Mouse (Mus musculus) lung, postnatal 25 days (tissue): ENCODE measurements around the gene Fhl2.
A peak's percentile ranks its signal among the peaks of the same experiment; 100 is the strongest.

Experiments used
- DNase-seq: peaks from one replicate; pipeline ENCODE4 v3.0.0; 2022; ENCODE audit warnings: low spot score

Gene Fhl2

DNA sequence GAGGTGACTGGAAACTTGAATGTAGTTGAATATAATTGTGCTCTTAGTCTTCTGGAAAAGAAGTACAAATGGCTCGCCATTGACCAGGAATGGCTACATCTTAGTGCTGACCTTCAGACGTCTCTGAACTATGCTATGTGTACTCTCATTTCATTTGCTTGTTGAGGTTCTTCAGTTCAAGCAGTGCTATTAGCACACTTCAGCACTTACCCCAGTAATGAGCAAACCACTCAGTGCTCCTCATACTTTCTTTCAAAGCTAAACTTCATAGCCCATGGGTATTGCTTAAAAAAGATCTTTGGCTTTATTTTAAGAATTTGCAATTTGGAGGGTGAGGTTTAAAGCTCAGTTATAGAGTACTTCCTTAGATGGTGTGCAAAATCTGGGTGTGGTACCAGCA, 88.1 kb downstream of the Fhl2 start:
- no peak for DNase-seq

DNA sequence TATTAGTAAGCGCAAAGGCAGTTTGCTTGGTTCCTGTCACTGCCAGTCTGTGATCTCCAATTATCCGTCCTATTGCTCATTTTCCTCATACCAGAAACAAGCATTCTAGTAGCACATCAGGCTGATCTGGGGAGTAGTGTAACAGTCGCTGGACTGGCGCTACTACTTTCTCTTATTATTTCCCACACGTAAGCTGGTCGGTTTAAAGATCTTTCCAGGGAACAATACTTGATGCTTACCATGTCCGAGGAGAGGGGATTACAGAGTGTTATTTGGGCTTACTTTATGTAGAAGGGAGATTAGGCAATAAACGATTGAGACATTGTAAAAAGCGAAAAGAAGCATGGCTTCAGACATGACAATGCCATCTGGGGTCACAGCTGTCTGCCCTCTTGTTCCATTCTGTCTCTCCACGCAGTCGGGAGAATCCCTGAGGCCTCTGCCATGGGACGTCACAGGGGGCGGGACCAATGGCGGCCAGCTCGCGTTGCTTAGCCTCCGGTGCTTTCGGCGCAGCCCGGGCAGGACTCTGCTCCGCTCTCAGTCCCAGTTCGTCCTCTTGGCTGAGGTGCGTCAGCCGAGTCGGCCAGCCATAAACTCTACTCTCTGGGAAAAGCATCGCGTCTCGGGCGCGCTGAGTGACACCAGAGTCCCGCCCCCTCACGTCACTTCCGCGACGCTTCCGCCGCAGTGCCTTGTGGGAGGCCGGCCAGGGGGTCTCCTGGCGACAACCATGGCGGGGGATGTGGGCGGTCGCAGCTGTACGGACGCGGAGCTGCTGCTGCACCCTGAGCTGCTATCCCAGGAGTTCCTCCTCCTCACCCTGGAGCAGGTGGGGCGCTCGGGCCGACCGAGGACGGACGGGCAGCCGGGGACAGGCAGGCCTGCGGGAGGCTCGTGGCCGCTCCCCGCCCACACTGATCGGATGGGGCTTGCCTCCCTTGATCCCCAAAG, 98.5 kb downstream of the Fhl2 start, which contains the start of the genes Tgfbrap1 and AI597479:
Tgfbrap1 (minus strand) TSS at position 607 of the 954 bp plus-strand sequence.
AI597479 (plus strand) TSS at position 680 of the 954 bp plus-strand sequence.
- peak; percentile 89 for DNase-seq

DNA sequence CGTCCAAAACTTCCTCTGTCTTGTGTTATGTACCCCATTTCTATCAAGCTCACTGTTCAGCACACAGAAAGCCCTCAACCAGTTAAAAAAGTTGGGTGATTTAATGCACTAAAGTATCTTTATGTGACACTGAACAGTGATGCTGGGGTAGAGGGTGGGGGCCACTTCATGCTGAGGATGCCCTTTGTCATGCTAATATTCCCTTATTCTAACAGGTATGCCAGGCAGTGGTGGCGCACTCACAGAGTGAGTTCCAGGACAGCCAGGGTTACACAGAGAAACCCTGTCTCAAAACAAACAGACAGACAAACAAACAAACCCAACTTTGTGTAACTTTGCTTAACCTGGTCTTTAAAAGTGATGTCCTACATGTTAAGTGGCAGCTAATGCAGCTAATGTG, 102.6 kb downstream of the Fhl2 start:
- no peak for DNase-seq

DNA sequence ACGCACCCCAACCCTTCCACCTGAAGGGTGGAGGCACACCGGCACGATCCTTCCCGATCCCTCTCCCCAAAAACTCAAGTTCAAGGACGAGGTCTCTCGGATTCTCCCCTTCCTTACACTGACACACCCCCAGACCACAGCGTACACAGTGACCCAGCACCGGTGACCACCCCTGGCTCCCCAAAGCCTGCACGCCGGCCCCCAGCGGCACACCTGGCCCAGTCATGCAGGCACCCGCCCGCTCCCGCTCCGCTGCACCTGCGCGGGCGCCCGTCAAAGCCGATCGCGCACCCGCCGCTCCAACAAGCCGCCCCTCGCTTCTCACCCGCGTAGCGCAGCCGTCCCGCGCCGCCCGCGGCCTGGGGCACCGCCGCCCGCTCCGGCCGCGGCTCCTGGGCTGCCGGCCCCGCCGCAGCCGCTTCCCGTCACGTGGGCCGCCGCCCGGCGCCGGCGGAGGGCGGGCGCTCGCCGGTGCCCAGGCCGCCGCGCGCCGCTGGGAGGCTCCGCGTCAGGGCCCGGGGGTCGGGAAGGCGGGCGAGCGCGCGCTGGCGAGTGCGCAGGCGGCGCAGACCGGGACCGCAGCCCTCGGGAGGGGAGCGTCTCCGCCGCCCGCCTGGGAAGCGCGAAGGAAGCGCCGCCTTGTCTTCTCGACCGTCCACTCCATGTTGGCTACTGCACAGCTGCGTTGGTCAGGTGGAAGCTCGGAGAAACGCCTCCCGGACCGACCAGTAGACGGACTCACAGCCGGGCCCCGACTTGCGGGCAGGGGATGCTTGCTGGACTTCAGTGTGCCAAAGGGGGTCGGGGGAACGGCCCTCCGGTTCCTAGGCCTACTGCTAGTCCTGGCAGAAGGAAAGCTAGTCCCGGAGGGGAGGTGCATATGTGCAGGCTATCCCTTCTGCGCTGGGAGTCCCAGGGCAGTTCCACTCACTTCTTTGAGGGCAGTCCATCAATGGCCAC, 104.4 kb downstream of the Fhl2 start:
- peak; percentile 62 for DNase-seq

- DNase-seq: no peak
Measured at GRCm38 (mm10) chr1:43091306-43092055, 105.3 kb downstream of the Fhl2 start.

GRCm38 (mm10) chr1:43090418-43090817, 106.4 kb downstream of the Fhl2 start:
- DNase-seq: no peak

GRCm38 (mm10) chr1:43082946-43083345, 113.8 kb downstream of the Fhl2 start:
- DNase-seq: no peak

- DNase-seq: no peak
Measured at GRCm38 (mm10) chr1:43078124-43078523, 118.7 kb downstream of the Fhl2 start.

DNA sequence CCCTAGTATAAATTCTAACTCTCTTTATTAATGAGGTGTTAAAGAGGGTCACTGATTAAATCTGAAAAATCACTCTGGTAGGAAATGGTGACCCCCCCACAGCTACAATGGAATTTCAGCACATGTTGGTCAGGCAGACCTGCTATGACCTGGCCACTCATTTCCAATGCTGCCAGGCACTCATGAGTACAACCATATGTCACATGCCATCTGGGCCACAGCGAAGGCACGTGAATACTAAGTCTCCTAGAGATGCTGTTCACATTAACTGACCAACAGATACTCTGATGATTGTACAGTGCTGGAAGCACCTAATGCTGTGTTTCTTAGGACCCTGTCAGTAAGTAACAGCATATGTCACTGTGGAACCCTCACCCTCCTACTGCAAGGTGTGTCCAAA, 122.0 kb downstream of the Fhl2 start:
- DNase-seq: no peak
